Comparison of ENCODE assay signal across 11 mouse cellular contexts in the genomic region with DNA sequence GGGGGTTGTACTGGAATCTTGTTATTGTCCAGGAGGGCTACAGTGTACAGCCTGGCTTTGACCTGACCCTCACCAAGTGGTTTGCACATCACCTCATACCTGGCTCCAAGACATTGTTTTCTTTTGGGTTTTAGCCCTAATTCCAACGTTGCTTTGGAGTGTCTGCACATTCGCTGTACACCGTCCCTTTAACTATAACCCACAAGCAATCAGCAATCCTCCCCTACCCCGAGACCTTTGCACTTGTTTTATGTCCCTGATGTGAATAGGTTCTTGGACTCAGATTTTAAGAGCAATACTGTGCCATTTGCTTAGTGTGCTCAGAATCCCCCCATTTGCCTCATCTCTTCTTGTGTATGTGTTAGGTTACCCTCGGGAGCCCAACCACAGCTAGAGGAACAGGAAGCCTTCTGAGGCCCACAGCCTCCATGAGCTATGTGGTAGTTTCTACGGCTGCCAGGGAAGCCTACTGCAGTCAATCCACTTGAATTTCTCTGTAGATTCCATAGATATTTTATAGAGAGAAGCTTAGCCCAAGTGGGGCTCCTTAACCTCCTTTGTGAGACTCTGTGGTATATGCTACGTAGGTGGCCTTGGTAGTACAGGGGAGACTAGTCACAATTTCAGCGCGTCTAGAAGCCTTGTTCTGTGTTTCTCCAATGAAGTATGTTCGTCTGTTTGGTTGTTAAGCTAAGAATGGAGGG.
DNase-seq lines count a peak whose midpoint lies in the region; ATAC-seq lines count a peak whose summit lies in the region.
"Had no signal": no experiment of that assay in that cellular context is flagged by ENCODE, and none has a peak within 500 bp of the region (broad histone marks: within the 10 kb centered on the region; RNA-seq: fewer than 3 reads in every experiment).

No protein-coding gene starts in this region.

- H3K4me3 ChIP-seq in heart, embryonic 10.5 days: no peak overlapping the region
- H3K4me3 ChIP-seq in midbrain, embryonic 11.5 days (ENCODE audit: low read depth, low read length): no peak overlapping the region
- H3K4me3 ChIP-seq in midbrain, embryonic 14.5 days (replicated peaks; ENCODE audit: low read depth, low read length): no peak overlapping the region
- H3K4me3 ChIP-seq in neural tube, embryonic 15.5 days (replicated peaks): no peak overlapping the region
- H3K4me3 ChIP-seq: midbrain, embryonic 12.5 days had no signal

- H3K9me3 ChIP-seq in heart, embryonic 10.5 days: no peaks in the 10 kb centered on the region
- H3K9me3 ChIP-seq in midbrain, embryonic 11.5 days (ENCODE audit: control insufficient read depth, low read length): no peaks in the 10 kb centered on the region
- no peaks in the 10 kb centered on the region for H3K9me3 ChIP-seq in midbrain, embryonic 14.5 days (ENCODE audit: control insufficient read depth, low read length)
- H3K9me3 ChIP-seq in neural tube, embryonic 15.5 days (replicated peaks): no peaks in the 10 kb centered on the region
- H3K9me3 ChIP-seq: midbrain, embryonic 12.5 days had no signal

- peaks cover 70% of the 10 kb centered on the region for H3K4me1 ChIP-seq in heart, embryonic 10.5 days
- H3K4me1 ChIP-seq in midbrain, embryonic 11.5 days (ENCODE audit: control insufficient read depth, insufficient read depth, low read length): peaks cover 8% of the 10 kb centered on the region
- peaks cover 19% of the 10 kb centered on the region; the same call in 1 of the 2 replicates for H3K4me1 ChIP-seq in midbrain, embryonic 14.5 days (ENCODE audit: control insufficient read depth, insufficient read depth, low read length)
- H3K4me1 ChIP-seq in neural tube, embryonic 15.5 days: peaks cover 42% of the 10 kb centered on the region

- H3K9ac ChIP-seq in midbrain, embryonic 11.5 days (ENCODE audit: low read length): no peak overlapping the region
- no peak overlapping the region for H3K9ac ChIP-seq in midbrain, embryonic 14.5 days (replicated peaks; ENCODE audit: low read length)
- H3K9ac ChIP-seq in neural tube, embryonic 15.5 days (replicated peaks): no peak overlapping the region
- H3K9ac ChIP-seq: midbrain, embryonic 12.5 days had no signal

- no peak for ATAC-seq in midbrain, embryonic 11.5 days (ENCODE audit: low FRiP score)
- no peak for ATAC-seq in midbrain, embryonic 14.5 days (ENCODE audit: low FRiP score, low TSS enrichment)
- ATAC-seq in hematopoietic stem cell, adult 5-6 weeks (replicated peaks in 1 of 2; ENCODE audit: insufficient read depth in 1 of 2, low FRiP score in 2 of 2, low TSS enrichment in 1 of 2, low read depth in 1 of 2, poor library complexity in 2 of 2, severe bottlenecking in 2 of 2): peak; percentile 63 to 64; a peak in 1 of 4 replicates
- no peak for ATAC-seq in neural tube, embryonic 15.5 days (ENCODE audit: low FRiP score)

- H3K4me2 ChIP-seq in midbrain, embryonic 11.5 days: no peak overlapping the region
- no peak overlapping the region for H3K4me2 ChIP-seq in midbrain, embryonic 14.5 days (ENCODE audit: low read length)
- H3K4me2 ChIP-seq in neural tube, embryonic 15.5 days: no peak overlapping the region
- H3K4me2 ChIP-seq: midbrain, embryonic 12.5 days had no signal

- H3K36me3 ChIP-seq in heart, embryonic 10.5 days: no peaks in the 10 kb centered on the region
- H3K36me3 ChIP-seq in midbrain, embryonic 11.5 days (ENCODE audit: control insufficient read depth, insufficient read depth, low read length): no peaks in the 10 kb centered on the region
- no peaks in the 10 kb centered on the region for H3K36me3 ChIP-seq in midbrain, embryonic 14.5 days (ENCODE audit: control insufficient read depth, insufficient read depth, low read length)
- H3K36me3 ChIP-seq in neural tube, embryonic 15.5 days: no peaks in the 10 kb centered on the region
- H3K36me3 ChIP-seq: midbrain, embryonic 12.5 days had no signal

- intact Hi-C loops in heart, postnatal 10 days (cut with DNase I): loop anchor here (10.0 kb wide), 1 partner anchor 347 kb away; no protein-coding TSS in a partner anchor

- no peaks in the 10 kb centered on the region for H3K27me3 ChIP-seq in heart, embryonic 10.5 days (ENCODE audit: insufficient read depth, poor library complexity, severe bottlenecking)
- no peaks in the 10 kb centered on the region for H3K27me3 ChIP-seq in midbrain, embryonic 11.5 days (ENCODE audit: control insufficient read depth, insufficient read depth, low read length)
- no peaks in the 10 kb centered on the region for H3K27me3 ChIP-seq in midbrain, embryonic 14.5 days (ENCODE audit: control insufficient read depth, insufficient read depth, low read length)
- 0 out of 2 replicates have a peak, but pooled peaks cover 3% of the 10 kb centered on the region for H3K27me3 ChIP-seq in neural tube, embryonic 15.5 days (replicated peaks)

- no peak for DNase-seq in heart, embryonic 10.5 days (ENCODE audit: low spot score)
- DNase-seq in heart, postnatal 10 days: no peak
- peak; percentile 86 for DNase-seq in midbrain, embryonic 11.5 days (ENCODE audit: low spot score, missing footprints)
- no peak for DNase-seq in midbrain, embryonic 14.5 days
- no peak for DNase-seq in T-cell, adult 2 months (ENCODE audit: low spot score)
- DNase-seq in ovary, postnatal 36 days (ENCODE audit: low spot score): no peak
- DNase-seq: kidney, postnatal 4 days had no signal

- peak overlapping the region; percentile 89 for H3K27ac ChIP-seq in heart, embryonic 10.5 days
- no peak overlapping the region for H3K27ac ChIP-seq in midbrain, embryonic 11.5 days (ENCODE audit: low read depth, low read length)
- H3K27ac ChIP-seq in midbrain, embryonic 14.5 days (replicated peaks; ENCODE audit: low read depth, low read length): no peak overlapping the region
- H3K27ac ChIP-seq in neural tube, embryonic 15.5 days (replicated peaks): peak overlapping the region; percentile 76
- H3K27ac ChIP-seq: midbrain, embryonic 12.5 days; stomach, postnatal 0 days had no signal

- WGBS in heart, embryonic 10.5 days: 70% methylated on average over 10 of the region's 10 CpGs
- WGBS in midbrain, embryonic 11.5 days: 75% methylated on average over 10 of the region's 10 CpGs
- 77% methylated on average over 10 of the region's 10 CpGs for WGBS in midbrain, embryonic 14.5 days
- 61% methylated on average over 10 of the region's 10 CpGs for WGBS in neural tube, embryonic 15.5 days

Comparison
In these comparisons a context has a peak if more than half of its experiments do, and no peak if none do; other contexts are left out.
1. H3K27ac ChIP-seq: peak in heart, embryonic 10.5 days (single experiment) and neural tube, embryonic 15.5 days (single experiment); none in midbrain, embryonic 11.5 days (single experiment) and midbrain, embryonic 14.5 days (single experiment).
2. ATAC-seq: peak in hematopoietic stem cell, adult 5-6 weeks (2 of 2); none in midbrain, embryonic 11.5 days (single experiment), midbrain, embryonic 14.5 days (single experiment) and neural tube, embryonic 15.5 days (single experiment).